Mouse (Mus musculus): ENCODE results near the gene Spint3.

DNA sequence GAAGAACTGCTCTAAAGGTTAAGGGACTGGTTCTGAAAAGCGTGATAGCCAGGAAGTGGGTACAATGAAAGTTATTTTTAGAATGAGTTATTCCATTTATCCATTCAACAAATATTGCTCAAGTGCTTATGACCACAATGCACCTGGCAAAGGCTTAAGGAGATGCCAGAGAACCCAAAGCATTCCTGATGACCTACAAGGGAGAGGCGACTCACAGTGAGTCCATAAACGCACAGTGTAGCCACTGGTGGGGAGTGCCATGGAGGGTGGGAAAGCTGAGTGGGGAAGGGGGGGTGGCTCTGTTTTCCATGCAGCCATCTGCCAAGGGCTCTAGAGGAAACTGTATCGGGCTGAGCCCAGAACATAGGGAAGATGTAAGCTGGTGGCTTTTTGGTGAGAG lies 23.9 kb downstream of the Spint3 start:
- TF ChIP-seq MAX (IDR thresholded peaks at IDR 0.05) (no peak), CTCF (IDR thresholded peaks at IDR 0.05; ENCODE audit: control insufficient read depth, insufficient read depth, insufficient read length) (no peak), USF1 (IDR thresholded peaks at IDR 0.05; ENCODE audit: low read depth) (no peak), CEBPB (IDR thresholded peaks at IDR 0.05; ENCODE audit: low read depth) (peak; percentile 13), FOSL1 (IDR thresholded peaks at IDR 0.05; ENCODE audit: insufficient read depth, low read length, poor library complexity, severe bottlenecking) (no peak), MYOG (IDR thresholded peaks at IDR 0.05; ENCODE audit: control insufficient read depth, extremely low read depth, insufficient read length) (no peak)
